Mouse (Mus musculus) kidney, adult 2 months (tissue): ENCODE results near the gene Dcakd. TPM values are rescaled to one million over a fixed set of nuclear protein-coding genes. Genes with fewer than 3 reads are reported as not detected.

Source experiments
- DNase-seq: peaks from one replicate; pipeline ENCODE4 v3.0.0; 2021
- H3K27ac ChIP-seq: fragments of 200-500 bp; 2 replicates; pipeline ENCODE4 v1.5.1; 2012; ENCODE audit warnings: low read depth, low read length, control low read depth, inconsistent platforms; ENCODE audit not compliant: insufficient read depth
- H3K27me3 ChIP-seq: fragments of 200-500 bp; replicated peaks from 2 replicates; pipeline ENCODE4 v1.6.1; 2012; ENCODE audit warnings: mild to moderate bottlenecking, moderate library complexity, low read length, inconsistent platforms; ENCODE audit not compliant: control insufficient read depth, insufficient read depth
- H3K36me3 ChIP-seq: fragments of 200-500 bp; 2 replicates; pipeline ENCODE4 v1.6.1; 2012; ENCODE audit warnings: mild to moderate bottlenecking, moderate library complexity, low read length, inconsistent platforms; ENCODE audit not compliant: control insufficient read depth, insufficient read depth
- H3K4me1 ChIP-seq: fragments of 200-500 bp; 2 replicates; pipeline ENCODE4 v1.6.1; 2011; ENCODE audit warnings: low read length; ENCODE audit not compliant: control insufficient read depth, insufficient read depth
- H3K4me3 ChIP-seq: fragments of 200-500 bp; 2 replicates; pipeline ENCODE4 v1.5.1; 2011; ENCODE audit warnings: mild to moderate bottlenecking, low read depth, low read length, control low read depth; ENCODE audit not compliant: insufficient read depth
- CTCF ChIP-seq: fragments of 200-500 bp; conservative IDR thresholded peaks from 2 replicates; pipeline ENCODE4 v1.5.1; 2011; ENCODE audit warnings: low read depth, mild to moderate bottlenecking, control low read depth, low read length, moderate library complexity, mixed read lengths; ENCODE audit not compliant: insufficient read depth, insufficient read length
- POLR2A ChIP-seq: fragments of 200-500 bp; IDR thresholded peaks from one replicate; pipeline ENCODE4 v1.6.1; 2011; ENCODE audit warnings: low read depth, low read length, control low read depth
- WGBS: fragments of 180-500 bp; shearing (Covaris S2); methylation state at CpG from one replicate; pipeline ENCODE4 v1.1.7; 2018; 5-methylcytosine and 5-hydroxymethylcytosine counted together
- polyA plus RNA-seq: library from polyadenylated mRNA; depleted of rRNA; stranded (reverse); fragments of >200 nt; gene quantifications from 2 replicates; pipeline ENCODE4 v1.2.3, GENCODE M21; 2012

Dcakd gene
- polyA plus RNA-seq, 1 experiment: 49.5 TPM

- Histone ChIP-seq H3K36me3 (no peaks in the 10 kb centered on the region; the same call in 1 of the 2 replicates), H3K4me3 (no peak overlapping the region)
Observed at GRCm38 (mm10) chr11:103069731-103070130, 41.6 kb upstream of the Dcakd start.

GRCm38 (mm10) chr11:103068884-103069283 lies 40.8 kb upstream of the Dcakd start:
- Histone ChIP-seq H3K27me3 (no peaks in the 10 kb centered on the region), H3K4me3 (no peak overlapping the region), H3K27ac (no peak overlapping the region), H3K36me3 (peaks cover 3% of the 10 kb centered on the region; the same call in 1 of the 2 replicates), H3K4me1 (no peaks in the 10 kb centered on the region)
- 89% methylated on average over 11 of the region's 11 CpGs for WGBS
- no peak for DNase-seq
- TF ChIP-seq POLR2A: no peak

More at GRCm38 (mm10) chr11:103069731-103070130, 41.6 kb upstream of the Dcakd start:
- TF ChIP-seq POLR2A (no peak), CTCF (no peak)
- no peak overlapping the region for H3K27ac ChIP-seq
- WGBS: 96% methylated on average over 2 of the region's 2 CpGs
- DNase-seq: no peak
- H3K4me1 ChIP-seq: no peaks in the 10 kb centered on the region
- H3K27me3 ChIP-seq: no peaks in the 10 kb centered on the region

GRCm38 (mm10) chr11:103068272-103068671 lies 40.1 kb upstream of the Dcakd start:
- H3K27ac ChIP-seq: no peak overlapping the region
- DNase-seq: no peak
- WGBS: 96% methylated on average over 4 of the region's 4 CpGs
- H3K4me3 ChIP-seq: no peak overlapping the region
- H3K36me3 ChIP-seq: peaks cover 5% of the 10 kb centered on the region
- H3K27me3 ChIP-seq: no peaks in the 10 kb centered on the region
- TF ChIP-seq CTCF (no peak), POLR2A (no peak)
- H3K4me1 ChIP-seq: no peaks in the 10 kb centered on the region

- WGBS: 58% methylated on average over 8 of the region's 8 CpGs
- peak; percentile 55 for DNase-seq
- Histone ChIP-seq H3K4me1 (no peaks in the 10 kb centered on the region), H3K27ac (no peak overlapping the region), H3K36me3 (peaks cover 5% of the 10 kb centered on the region), H3K4me3 (no peak overlapping the region), H3K27me3 (no peaks in the 10 kb centered on the region)
- TF ChIP-seq POLR2A: no peak
- TF ChIP-seq CTCF: no peak
Observed at GRCm38 (mm10) chr11:103067457-103068001, 39.4 kb upstream of the Dcakd start.

DNA sequence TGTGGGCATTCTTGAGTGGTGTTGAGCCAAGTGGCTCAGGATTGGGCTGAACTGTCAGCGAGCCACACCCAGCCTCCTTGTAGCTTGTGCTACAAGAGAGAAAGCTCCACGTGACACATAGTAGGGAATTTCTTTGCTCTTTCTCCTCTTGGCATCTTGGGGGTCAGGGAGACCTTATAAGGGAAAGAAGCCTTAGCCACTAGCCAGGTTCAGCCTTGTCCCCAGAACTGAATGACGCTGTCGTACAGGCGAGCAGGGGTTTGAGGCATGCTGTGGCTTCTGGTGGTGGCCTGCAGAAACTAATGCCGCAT lies 38.9 kb upstream of the Dcakd start:
- 96% methylated on average over 6 of the region's 6 CpGs for WGBS
- TF ChIP-seq CTCF: no peak
- no peak for TF ChIP-seq POLR2A
- no peak for DNase-seq
- Histone ChIP-seq H3K27ac (no peak overlapping the region), H3K4me1 (no peaks in the 10 kb centered on the region), H3K27me3 (no peaks in the 10 kb centered on the region), H3K4me3 (no peak overlapping the region), H3K36me3 (peaks cover 5% of the 10 kb centered on the region)

DNA sequence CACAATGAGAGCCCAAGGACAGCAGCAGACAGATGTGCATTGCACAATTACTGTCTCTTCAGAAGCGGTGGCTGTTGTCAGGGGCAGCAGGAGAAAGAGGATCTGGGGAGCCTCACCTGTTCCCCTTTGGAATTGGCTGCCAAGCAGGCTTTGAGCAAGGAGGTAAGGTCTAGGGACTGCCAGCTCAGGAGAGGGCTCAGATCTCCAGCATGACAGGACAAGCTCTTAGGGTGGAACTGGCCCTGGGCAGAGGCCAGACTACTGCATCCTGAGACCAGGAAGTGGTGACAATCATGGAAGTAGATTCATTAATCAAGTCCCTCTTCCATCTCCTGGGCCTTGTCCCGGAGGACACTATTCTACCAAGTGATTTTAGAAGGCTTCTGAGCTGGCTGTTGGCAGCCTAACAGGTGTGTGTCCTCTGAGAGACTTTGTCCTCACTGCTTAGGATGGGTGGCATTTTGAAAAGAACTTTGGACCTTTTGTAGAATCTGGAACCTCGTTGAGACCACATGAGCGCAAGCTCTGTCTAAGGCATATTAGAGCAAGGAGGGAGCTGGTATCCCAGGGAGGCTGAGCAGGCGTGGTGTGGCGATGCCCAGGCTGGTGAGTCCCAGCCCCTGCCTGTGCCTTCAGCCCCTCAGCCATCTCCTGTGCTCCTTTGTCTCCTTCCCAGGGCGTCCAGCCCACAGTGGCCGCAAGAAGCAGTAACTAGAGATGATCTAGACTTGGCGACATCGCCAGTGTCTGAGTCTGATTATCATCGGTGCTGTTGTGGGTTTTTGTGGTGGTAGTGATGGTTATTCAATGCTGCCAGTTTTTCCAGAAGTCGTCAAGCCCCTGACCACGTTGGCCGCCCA lies 38.3 kb upstream of the Dcakd start:
- H3K36me3 ChIP-seq: peaks cover 7% of the 10 kb centered on the region
- no peak for TF ChIP-seq POLR2A
- no peak for TF ChIP-seq CTCF
- no peak overlapping the region for H3K4me3 ChIP-seq
- no peaks in the 10 kb centered on the region for H3K27me3 ChIP-seq
- no peaks in the 10 kb centered on the region for H3K4me1 ChIP-seq
- peak; percentile 63 for DNase-seq
- no peak overlapping the region for H3K27ac ChIP-seq
- WGBS: 84% methylated on average over 14 of the region's 14 CpGs

DNA sequence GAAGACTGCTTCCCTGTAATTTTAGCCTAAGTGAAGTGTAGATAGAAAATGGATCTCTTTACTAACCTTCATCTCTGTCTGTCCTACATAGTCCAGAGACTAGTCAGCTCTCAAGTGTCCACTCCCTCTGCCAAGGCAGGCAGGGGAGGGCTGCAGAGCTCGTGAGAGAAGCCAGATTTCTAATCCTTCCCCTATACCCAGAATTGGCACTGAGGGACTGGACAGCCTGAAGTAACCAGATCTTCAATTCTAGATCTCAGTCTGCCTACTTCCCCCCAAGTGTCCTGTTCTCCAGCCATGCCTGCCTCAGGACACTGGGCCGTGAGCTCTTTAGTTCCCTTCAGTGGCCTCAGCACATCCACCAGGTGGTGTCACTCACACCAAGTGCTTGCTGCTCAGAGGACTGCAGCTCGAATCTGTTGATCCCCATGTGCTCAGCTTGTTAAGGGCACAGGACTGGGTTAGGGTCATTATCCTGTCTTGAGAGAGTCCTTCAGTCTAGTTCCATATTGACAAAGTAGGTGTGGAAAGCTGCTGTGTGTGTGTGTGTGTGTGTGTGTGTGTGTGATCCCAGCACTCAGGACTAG lies 30.5 kb upstream of the Dcakd start:
- TF ChIP-seq POLR2A: no peak
- TF ChIP-seq CTCF: no peak
- WGBS: 62% methylated on average over 3 of the region's 3 CpGs

More for the DNA sequence above, 30.5 kb upstream of the Dcakd start:
- Histone ChIP-seq H3K36me3 (peaks cover 12% of the 10 kb centered on the region), H3K27ac (no peak overlapping the region), H3K27me3 (no peaks in the 10 kb centered on the region), H3K4me1 (no peaks in the 10 kb centered on the region), H3K4me3 (no peak overlapping the region)
- no peak for DNase-seq
